Mouse (Mus musculus): Measurements from ENCODE around the gene Hadhb.

- TF ChIP-seq CTCF (IDR thresholded peaks at IDR 0.05; ENCODE audit: low read depth) (no peak), EP300 (IDR thresholded peaks at IDR 0.05; ENCODE audit: low read depth) (no peak)
Observed at GRCm38 (mm10) chr5:30148133-30148920, 6.7 kb upstream of the Hadhb start.

Data from liver, embryonic 14.5 days (tissue).